Mouse (Mus musculus): ENCODE measurements around the gene Etv2. TPM values are rescaled to one million over a fixed set of nuclear protein-coding genes. Genes with fewer than 3 reads are reported as not detected.

Etv2 gene
- total RNA-seq, 2 experiments from 2014 or later, result not detected

- peak; percentile 85 to 91 for DNase-seq (ENCODE audit: low spot score in 2 of 2)
These were observed 46.0 kb downstream of the Etv2 start for GRCm38 (mm10) chr7:30589435-30590301.

- DNase-seq (ENCODE audit: low spot score in 2 of 2), result peak; percentile 95 to 97
These were observed 46.8 kb downstream of the Etv2 start, which contains the start of gene Kmt2b for GRCm38 (mm10) chr7:30588676-30589434. TSS of gene Kmt2b (minus strand) at chr7:30588726.

GRCm38 (mm10) chr7:30587842-30588667 lies 47.6 kb downstream of the Etv2 start:
- peak; percentile 37 to 70 for DNase-seq (ENCODE audit: low spot score in 2 of 2)

DNA sequence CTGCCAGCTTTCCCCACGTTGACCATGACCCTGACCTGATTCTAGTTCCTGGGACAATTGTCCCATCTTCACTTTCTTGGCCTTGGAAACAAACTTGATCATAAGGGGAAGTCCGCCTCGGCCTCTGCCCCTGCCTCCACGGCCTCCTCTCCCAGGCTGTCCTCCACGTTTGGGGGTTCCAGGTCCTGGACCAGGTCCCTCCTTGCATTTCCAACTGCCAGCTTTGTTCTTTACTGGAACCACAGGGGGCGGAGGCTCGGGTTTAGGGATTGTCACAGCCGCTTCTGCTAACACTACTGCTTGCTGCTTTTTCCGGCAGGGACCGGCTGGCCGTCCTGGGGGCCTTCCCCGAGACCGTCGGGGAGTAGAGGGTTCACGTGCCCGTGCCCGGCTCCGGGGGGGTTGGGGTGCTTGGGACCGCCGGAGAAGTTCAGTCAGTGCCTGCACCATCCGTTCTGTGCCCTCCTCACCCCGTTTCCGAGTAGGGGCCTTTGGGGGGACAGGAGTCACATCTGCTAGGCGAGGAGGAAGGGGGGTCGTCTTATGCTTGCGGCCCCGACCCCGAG lies 49.1 kb downstream of the Etv2 start:
- no peak for DNase-seq (ENCODE audit: low spot score in 2 of 2)

- DNase-seq (ENCODE audit: low spot score in 2 of 2), result no peak
These were observed 50.5 kb downstream of the Etv2 start for GRCm38 (mm10) chr7:30585170-30585569.

- no peak for DNase-seq (ENCODE audit: low spot score in 2 of 2)
These were observed 51.3 kb downstream of the Etv2 start for GRCm38 (mm10) chr7:30584339-30584738.

Small RNA genes lying within 50 kb of the gene (microRNA-seq; reads per million reads assigned to microRNA genes)
- 0.23 to 2.0 reads per million in 2 experiments for gene Mir3569

Other genes with a start within 250 kb of the Etv2 start
- gene Tyrobp, start 222.1 kb downstream of the Etv2 start, total RNA-seq (2021), result 10 to 100 TPM; 26.7 to 30.1 TPM
- not detected for gene Hcst, start 216.0 kb downstream of the Etv2 start, total RNA-seq (2021)
- gene Nfkbid, start 214.1 kb downstream of the Etv2 start, total RNA-seq (2021), result 1 to 10 TPM; 3.7 to 3.8 TPM
- 100 to 1,000 TPM; 981 to 987 TPM for gene Aplp1, start 190.3 kb downstream of the Etv2 start, total RNA-seq (2021)
- gene Kirrel2, start 178.2 kb downstream of the Etv2 start, total RNA-seq (2021), result 10 to 100 TPM in 1 of 2 experiments, 1 to 10 TPM in 1; 8.5 to 15.5 TPM
- 1 to 10 TPM; 1.2 to 1.3 TPM for gene Nphs1, start 177.5 kb downstream of the Etv2 start, total RNA-seq (2021)
- gene Prodh2, start 142.2 kb downstream of the Etv2 start, total RNA-seq (2021), result not detected
- gene Arhgap33, start 100.8 kb downstream of the Etv2 start, total RNA-seq (2021), result 100 to 1,000 TPM; 160 to 163 TPM
- 1 to 10 TPM; 6.2 to 6.6 TPM for gene Hspb6, start 83.7 kb downstream of the Etv2 start, total RNA-seq (2021)
- gene Proser3, start 83.6 kb downstream of the Etv2 start, total RNA-seq (2021), result 1 to 10 TPM; 4.9 to 5.9 TPM
- gene Lin37, start 76.0 kb downstream of the Etv2 start, total RNA-seq (2021), result 10 to 100 TPM; 34.1 to 43.4 TPM
- gene U2af1l4, start 72.6 kb downstream of the Etv2 start, total RNA-seq (2021), result 10 to 100 TPM; 57.4 to 62.5 TPM
- gene Gm49396, start 72.5 kb downstream of the Etv2 start, total RNA-seq (2021), result 1 to 10 TPM; 4.7 to 5.3 TPM
- 10 to 100 TPM; 77.0 to 84.1 TPM for gene Psenen, start 72.2 kb downstream of the Etv2 start, total RNA-seq (2021)
- gene Igflr1, start 70.4 kb downstream of the Etv2 start, total RNA-seq (2021), result 1 to 10 TPM; 2.1 to 3.7 TPM
- 10 to 100 TPM; 46.1 to 54.4 TPM for gene Kmt2b, start 47.1 kb downstream of the Etv2 start, total RNA-seq (2021)
- not detected for gene Zbtb32, start 36.9 kb downstream of the Etv2 start, total RNA-seq (2021)
- gene Upk1a, start 23.0 kb downstream of the Etv2 start, total RNA-seq (2021), result under 1 TPM in 1 of 2 experiments, not detected in 1; 0.52 TPM
- gene Cox6b1, start 9.7 kb downstream of the Etv2 start, total RNA-seq (2021), result 100 to 1,000 TPM; 793 to 817 TPM
- gene Rbm42, start 14.5 kb upstream of the Etv2 start, total RNA-seq (2021), result 10 to 100 TPM; 70.4 to 75.5 TPM
- 1 to 10 TPM; 4.5 to 5.0 TPM for gene Haus5, start 29.1 kb upstream of the Etv2 start, total RNA-seq (2021)
- not detected for gene Pmis2, start 35.8 kb upstream of the Etv2 start, total RNA-seq (2021)
- gene 2200002J24Rik, start 63.1 kb upstream of the Etv2 start, total RNA-seq (2021), result not detected
- gene Atp4a, start 76.4 kb upstream of the Etv2 start, total RNA-seq (2021), result 1 to 10 TPM in 1 of 2 experiments, under 1 TPM in 1; 0.79 to 1.4 TPM
- 100 to 1,000 TPM; 127 to 143 TPM for gene Tmem147, start 93.7 kb upstream of the Etv2 start, total RNA-seq (2021)
- not detected for gene Gapdhs, start 107.8 kb upstream of the Etv2 start, total RNA-seq (2021)
- 10 to 100 TPM in 1 of 2 experiments, 1 to 10 TPM in 1; 6.8 to 10.7 TPM for gene Sbsn, start 115.6 kb upstream of the Etv2 start, total RNA-seq (2021)
- gene Dmkn, start 127.9 kb upstream of the Etv2 start, total RNA-seq (2021), result 1 to 10 TPM; 1.3 to 2.2 TPM
- gene Krtdap, start 152.0 kb upstream of the Etv2 start, total RNA-seq (2021), result not detected
- gene Ffar2, start 187.9 kb upstream of the Etv2 start, total RNA-seq (2021), result not detected
- under 1 TPM; 0.24 to 0.32 TPM for gene Ffar3, start 220.3 kb upstream of the Etv2 start, total RNA-seq (2021)
- gene Ffar1, start 225.7 kb upstream of the Etv2 start, total RNA-seq (2021), result not detected
- not detected for gene Cd22, start 244.5 kb upstream of the Etv2 start, total RNA-seq (2021)

All from layer of hippocampus, postnatal 14 days (tissue).